Mouse (Mus musculus) layer of hippocampus, postnatal 14 days (tissue): ENCODE data around the gene Sfxn3. TPM values are rescaled to one million over a fixed set of nuclear protein-coding genes. Genes with fewer than 3 reads are reported as not detected.
A peak's percentile ranks its signal among the peaks of the same experiment; 100 is the strongest.

Source experiments
- DNase-seq, 2 experiments: peaks; one replicate each; pipeline ENCODE4 v3.0.0; 2021 to 2022; ENCODE audit warnings: low spot score in 2 of 2, mixed read lengths in 1 of 2
- total RNA-seq, 2 experiments: library from RNA; stranded (reverse); gene quantifications; 2 replicates each; pipeline ENCODE4 v1.2.3; 2021

Sfxn3 gene
- total RNA-seq, 2 experiments from 2014 or later, result 113 to 117 TPM

DNA sequence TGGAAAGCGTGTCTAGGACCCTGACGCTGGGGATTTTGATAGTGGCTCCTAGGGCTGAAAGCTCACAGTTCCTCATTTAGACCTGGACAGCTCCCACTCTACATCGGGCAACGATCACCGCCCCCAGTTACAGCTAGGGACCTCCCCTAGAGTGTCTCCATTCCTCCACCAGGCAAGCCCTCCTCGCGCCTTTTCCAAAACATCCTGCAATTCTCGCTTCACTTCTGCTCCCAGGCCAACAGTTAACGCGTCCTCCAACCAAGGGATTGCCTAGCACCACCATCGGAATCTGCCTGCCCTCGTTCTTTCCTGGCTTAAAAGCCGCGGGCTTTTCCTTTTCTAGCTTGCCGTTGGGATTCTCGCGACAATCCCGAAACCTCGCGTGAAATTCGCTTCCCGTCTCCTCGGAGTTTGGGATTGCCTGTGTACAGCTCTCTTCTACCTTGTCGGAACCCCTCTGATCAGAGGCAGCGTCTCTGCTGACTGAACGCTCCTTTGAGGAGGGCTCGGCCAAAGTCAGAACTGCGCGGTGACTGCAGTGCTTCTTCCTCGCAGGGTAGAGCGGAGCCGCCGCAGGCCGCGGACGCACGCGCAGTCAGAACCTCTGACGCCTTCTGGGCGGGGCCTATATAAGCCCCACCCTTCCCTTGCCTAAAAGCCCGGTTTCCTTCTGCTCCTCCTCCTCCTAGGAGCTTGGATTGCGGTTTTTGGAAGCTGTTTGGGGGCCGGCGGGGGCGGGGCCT is 27.4 kb downstream of the Sfxn3 start, which contains the start of gene Kazald1:
Gene Kazald1 (plus strand): TSS at position 662 of the 743 bp plus-strand sequence.
- DNase-seq, result peak; percentile 95 to 97

GRCm38 (mm10) chr19:45075323-45076035 is 28.2 kb downstream of the Sfxn3 start:
- DNase-seq, result no peak

- DNase-seq, result no peak
Observed at GRCm38 (mm10) chr19:45076036-45076575, 28.8 kb downstream of the Sfxn3 start.

GRCm38 (mm10) chr19:45076586-45077510 is 29.5 kb downstream of the Sfxn3 start:
- no peak for DNase-seq

DNA sequence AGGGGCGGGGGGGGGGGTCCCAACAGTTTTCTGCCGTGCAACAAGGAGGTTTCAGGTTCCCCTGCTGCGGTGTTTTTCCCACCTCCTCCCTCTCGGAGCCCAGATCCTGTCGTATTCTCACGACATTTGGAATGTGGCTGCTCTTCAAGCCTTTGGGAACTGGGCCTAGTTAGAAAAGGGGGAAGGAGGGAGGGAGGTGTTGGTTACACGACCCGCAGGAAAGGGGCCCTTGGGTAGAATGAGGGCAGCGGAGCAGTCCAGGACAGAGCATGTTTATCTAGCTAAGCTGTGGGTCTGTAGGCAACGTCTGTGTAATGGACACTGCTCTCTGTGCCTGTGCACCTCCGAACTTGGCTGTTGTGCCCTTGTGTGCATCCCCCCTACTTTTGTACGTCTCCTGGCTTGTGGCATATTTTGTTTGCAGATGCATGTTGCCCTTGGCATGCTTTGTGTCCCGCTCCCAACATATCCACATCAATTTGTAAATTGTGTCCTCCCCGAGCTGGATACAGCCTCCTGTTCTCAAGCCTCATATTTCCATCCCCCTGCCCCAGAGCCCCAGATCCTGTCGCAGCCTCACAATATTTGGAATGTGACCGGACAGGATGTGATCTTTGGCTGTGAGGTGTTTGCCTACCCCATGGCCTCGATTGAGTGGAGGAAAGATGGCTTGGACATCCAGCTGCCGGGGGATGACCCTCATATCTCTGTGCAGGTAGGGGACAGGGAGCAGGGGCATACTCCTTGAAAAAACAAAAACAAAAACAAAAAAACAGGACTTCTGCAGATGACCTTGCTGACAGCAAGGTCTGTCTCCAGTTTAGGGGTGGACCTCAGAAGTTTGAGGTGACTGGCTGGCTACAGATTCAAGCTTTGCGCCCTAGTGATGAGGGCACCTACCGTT is 30.7 kb downstream of the Sfxn3 start:
- DNase-seq, result no peak

DNA sequence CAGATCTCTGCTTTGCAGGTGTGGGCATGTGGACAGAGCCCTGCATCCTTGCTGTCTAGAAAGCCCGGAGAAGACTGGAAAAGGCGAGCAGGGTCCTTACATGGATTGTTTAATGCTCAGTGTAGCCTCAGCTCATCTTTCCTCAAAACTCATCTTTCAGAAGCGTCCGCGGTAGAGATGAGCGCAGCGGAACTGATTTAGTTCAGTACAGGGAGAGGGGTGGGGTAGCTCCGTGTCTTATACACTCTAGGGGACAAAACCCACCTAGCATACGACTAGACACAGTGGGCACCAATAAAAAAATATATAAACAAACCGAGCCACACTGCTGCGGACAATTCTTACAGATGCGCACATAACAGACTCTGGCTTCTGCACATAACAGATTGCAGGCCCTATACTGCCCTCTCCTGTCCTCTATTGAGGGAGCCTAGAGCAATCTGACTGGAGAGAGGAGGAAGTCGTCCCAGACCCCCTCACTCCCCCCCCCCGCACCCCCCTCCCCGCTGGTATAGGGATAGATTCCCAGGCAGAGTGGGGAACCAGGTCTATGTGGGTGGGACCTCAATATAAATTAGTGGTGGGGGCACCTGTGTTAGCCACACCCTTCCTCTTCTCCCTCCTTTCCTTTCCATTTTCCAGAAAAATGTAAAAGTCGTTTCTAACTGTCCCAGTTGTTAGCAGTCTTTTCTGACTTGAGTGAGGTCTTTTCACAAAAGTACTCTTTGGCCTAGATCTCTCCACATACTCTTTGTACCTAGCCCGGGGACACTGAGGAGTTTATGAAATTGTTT is 31.9 kb downstream of the Sfxn3 start:
- DNase-seq, result no peak

GRCm38 (mm10) chr19:45079769-45080515 is 32.6 kb downstream of the Sfxn3 start:
- DNase-seq, result peak in 1 of 2 experiments; percentile 40

GRCm38 (mm10) chr19:45080711-45081110 is 33.4 kb downstream of the Sfxn3 start:
- no peak for DNase-seq

GRCm38 (mm10) chr19:45081279-45081678 is 34.0 kb downstream of the Sfxn3 start:
- DNase-seq, result peak; percentile 69 to 70

DNA sequence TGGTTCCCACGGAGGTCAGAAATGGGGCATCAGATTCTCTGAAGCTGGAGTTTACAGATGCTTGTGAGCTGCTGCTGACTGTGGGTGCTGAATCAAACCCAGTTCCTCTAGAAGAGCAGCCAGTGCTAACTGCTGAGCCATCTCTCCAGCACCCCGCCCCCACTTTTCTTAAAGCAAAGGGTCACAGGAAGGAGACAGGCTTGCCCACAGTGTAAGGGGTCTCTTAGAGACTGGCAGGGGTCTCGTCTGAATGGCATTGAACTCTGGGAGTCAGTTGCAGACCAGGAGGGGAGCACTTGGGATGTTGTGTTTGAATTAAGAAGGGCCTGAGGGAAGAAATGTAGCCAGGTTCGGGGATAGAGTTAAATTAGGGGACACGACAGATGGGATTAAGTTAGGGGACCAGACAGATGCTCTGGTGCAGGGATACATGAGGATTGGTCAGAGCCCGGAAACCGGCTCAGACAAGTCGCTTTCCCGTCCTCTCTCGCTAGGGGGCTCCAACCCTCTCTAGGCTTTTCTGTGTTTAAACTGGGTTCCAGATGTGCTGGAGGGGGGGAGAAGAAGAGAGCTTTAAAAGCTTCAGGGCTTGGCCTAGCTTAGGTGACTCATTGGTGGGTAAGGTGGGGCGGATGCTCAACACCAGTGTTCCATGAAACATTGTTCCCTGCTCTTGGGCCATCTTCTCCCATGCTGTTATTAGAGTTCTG is 34.7 kb downstream of the Sfxn3 start:
- DNase-seq, result no peak

- no peak for DNase-seq
Observed at GRCm38 (mm10) chr19:45097868-45098267, 50.6 kb downstream of the Sfxn3 start.

DNA sequence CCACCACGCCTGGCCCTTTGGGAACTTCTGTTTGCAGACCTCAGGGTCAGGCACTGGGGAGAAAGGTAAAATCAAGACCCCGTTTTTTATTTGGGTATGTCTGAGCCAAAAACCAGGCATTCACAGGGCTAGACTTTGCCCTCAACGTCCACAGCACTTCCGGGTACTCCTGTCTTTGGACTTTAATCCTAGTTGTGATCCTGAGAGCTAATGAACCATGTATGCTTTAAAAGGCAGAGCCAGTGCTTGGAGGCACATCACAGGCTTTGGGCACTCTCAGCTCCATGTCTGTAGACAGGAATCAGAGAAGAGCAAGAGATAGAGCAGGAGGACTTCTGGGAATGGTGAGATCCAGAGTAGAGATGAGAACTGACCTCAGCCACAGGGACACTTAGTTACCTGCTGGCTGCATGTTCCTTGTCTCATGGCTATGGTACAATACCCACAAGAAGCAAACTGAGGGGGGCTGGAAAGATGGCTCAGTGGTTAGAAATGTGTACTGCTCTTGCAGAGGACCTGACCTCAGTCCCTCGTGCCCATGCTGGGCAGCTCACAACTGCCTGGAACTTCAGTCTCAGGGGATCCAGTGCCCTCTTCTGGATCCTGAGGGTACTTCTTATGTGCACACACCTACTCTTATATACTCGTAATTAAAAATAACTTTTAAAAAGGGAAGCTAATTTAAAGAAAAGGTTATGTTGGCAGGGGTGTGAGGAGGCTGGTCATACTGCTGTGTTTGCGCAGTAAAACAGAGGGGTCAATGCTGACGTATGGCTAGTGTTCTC is 53.4 kb downstream of the Sfxn3 start:
- DNase-seq, result no peak

GRCm38 (mm10) chr19:45105591-45105990 is 58.3 kb downstream of the Sfxn3 start:
- no peak for DNase-seq
